Mouse (Mus musculus): ENCODE data around the gene Pld3.

The Pld3 gene

DNA sequence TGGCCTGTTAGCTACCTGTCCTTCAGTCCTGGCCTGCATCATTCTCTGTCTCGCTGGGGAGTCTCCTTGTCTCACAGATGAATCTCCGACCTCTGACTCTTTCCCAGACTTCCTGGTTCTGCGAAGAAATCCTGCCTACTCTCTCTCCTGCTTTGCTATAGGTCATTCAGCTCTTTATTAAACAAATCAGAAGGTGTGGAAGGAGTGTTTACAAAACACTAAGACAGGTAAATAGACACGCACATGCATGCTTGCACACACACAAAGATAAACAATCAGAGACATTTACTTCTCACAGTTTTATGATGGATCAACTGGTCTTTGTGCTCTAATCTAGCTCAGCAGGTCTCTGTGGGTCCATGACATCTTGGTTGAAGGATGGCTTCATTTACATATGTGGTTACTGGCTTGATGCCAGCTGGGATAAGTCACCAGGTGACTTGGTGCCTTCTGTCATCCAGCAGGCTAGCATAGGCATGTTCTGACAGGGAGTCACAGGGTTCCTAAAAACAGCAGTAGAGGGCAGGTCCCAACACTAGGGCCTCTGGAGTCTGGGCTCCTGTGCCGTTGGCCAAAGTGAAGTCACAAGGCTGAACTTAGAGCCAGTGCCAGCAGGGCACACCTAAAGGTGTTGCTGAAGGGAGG is 16.7 kb upstream of the Pld3 start:
- no peak for DNase-seq (ENCODE audit: low spot score in 2 of 2)

DNA sequence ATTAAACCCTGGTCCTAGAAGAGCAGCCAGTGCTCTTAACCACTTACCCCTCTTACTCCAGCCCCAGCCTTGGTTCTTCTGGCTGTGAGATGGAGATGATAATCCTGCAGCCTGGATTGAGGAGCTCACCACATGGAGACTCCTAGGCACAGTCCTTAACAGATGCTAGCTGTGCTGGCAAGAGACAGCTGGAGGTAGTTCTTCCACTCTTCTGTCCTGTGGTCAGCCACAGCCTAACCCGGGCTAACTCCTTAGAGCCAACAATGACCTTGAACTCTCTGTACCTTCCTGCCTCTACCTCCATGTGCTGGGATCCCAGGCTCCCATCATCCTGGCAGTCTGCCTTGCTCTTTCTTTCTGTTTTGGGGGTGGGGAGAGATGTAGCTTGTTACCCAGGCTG is 8.0 kb upstream of the Pld3 start:
- no peak for DNase-seq (ENCODE audit: low spot score in 2 of 2)

DNA sequence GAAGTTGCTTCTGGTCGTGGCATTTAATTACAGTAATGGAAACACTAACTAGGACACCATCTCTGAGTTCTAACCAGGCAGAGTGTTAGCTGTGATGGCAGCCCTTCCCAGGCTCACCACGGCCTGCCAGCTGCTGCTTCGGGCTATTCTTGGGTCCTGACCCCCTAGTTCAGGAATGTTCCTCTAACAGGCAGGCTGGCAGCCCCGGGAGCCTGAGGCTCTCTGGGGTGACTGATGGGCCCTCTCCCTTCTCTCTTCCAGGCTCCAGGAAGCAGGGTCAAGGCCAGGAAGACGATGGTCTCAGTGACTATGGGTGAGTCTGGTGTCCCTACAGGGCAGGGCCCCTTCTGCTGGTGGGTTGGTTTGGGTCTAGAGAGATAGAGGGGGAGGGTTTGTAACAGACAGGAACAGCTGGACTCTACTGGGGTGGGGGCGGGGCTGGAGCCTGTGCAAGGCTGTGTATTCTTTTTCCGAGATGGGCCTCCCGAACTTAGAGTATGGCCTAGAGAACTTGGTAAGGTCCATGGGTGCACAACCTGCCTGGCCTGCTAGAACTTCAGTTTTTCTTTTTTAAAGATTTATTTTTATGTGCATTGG is 7.4 kb upstream of the Pld3 start:
- no peak for DNase-seq (ENCODE audit: low spot score in 2 of 2)

DNA sequence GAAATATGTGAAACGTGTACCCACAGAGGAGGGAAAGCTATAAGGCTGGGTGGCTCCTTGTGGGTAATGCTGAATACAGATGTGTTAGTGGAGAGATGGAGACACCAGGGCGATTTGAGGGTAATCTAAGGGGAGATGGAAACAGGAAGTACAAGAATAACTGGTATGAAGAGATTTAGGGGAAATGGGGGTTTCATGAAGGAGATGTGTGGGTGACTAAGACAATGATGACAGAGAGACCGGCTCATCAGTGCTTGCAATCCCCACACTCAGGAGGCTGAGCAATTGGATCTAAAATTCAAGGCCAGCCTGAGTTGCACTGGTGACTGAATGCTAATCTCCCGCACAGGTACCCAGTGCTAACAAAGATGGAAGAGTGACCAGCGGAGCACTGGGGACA is 948 bp downstream of the Pld3 start:
- no peak for DNase-seq (ENCODE audit: low spot score in 2 of 2)

DNA sequence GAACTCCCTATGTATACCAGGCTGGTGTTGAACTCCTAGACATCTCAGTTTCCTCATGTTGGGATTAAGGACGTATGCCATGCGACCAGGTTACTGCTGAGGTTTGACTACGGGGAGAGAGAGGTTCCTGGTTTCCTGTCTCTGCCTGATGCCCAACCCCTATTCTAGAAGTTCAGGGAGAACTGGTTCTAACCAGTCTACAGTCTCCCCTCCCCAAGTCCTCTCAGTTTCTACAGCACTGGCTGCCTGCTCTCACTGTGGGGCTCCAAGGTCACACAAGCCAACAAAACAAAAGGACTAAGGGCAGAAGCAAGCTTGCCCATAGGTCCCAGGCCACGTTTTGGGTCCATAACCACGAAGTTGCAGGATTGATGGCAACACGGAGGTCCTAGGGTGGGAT is 3.4 kb downstream of the Pld3 start:
- DNase-seq (ENCODE audit: low spot score in 2 of 2) = no peak

DNA sequence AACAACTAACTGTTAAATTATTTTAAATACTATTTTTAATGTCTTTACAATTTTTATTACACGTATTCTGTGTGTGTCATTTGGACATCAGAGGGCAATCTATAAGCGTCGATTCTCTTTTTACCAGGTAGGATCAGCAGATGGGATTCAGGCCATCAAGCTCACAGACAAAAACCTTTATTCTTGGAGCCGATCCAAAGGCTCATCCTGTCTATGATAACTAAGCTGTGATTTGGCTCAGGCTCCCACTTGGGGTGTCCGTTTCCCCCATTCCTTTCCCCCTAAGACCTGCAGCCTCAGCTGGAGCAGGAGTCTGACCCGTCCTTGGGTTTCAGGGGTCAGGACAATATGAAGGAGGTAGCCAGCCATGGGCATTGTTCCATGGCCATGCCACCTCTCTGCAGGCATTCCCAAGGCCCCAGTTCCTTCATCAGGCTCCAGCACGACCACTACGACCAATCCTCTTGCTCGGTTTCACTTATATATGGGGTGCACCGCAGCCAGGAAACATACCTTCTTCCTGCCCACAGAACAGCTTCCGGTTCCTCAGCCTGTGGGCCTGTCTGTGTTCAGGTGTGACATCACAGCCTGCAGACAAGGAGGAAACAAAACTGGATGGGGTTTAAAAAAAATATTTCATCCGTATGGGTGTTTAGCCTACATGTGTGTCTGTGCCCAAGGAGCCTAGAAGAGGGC is 8.2 kb downstream of the Pld3 start:
- peak; percentile 74 to 82 for DNase-seq (ENCODE audit: low spot score in 2 of 2)

DNA sequence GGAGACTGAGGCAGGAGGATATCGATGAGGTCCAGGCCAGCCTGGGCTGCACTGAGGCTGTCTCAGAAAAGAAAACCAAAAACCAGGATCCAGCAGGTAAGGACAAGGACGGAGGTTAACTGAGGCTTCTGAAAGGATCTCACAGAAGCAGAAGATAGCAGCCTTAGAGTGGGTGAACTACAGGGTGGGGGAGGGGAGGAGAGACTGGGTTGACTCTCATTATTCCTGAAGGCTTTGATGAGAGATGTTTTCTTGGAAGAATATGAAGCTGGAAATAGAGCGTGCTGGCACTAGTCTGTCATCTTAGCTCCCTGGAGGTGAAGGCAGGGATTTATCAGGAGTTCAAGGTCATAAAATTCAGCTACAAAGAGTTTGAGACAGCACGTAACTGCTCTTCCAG is 9.2 kb downstream of the Pld3 start:
- no peak for DNase-seq (ENCODE audit: low spot score in 2 of 2)

DNA sequence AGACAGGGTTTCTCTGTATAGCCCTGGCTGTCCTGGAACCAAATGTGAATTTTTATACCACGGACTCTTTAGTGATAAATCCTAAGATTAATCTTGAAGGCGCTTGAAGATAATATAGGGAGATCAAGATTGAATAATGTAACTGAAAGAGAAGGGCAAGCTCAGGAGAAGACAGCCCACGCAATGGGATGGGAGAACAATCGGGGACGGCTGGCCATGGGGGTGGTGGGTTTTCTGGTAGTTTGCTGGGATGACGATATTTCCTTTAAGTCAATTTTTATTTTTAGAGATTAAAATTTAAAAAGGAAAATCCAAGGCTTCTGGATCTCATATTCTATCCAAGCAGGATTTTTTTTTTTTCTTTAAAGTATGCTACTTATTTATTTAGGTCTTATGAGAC is 10.0 kb downstream of the Pld3 start:
- DNase-seq (ENCODE audit: low spot score in 2 of 2) = no peak

DNA sequence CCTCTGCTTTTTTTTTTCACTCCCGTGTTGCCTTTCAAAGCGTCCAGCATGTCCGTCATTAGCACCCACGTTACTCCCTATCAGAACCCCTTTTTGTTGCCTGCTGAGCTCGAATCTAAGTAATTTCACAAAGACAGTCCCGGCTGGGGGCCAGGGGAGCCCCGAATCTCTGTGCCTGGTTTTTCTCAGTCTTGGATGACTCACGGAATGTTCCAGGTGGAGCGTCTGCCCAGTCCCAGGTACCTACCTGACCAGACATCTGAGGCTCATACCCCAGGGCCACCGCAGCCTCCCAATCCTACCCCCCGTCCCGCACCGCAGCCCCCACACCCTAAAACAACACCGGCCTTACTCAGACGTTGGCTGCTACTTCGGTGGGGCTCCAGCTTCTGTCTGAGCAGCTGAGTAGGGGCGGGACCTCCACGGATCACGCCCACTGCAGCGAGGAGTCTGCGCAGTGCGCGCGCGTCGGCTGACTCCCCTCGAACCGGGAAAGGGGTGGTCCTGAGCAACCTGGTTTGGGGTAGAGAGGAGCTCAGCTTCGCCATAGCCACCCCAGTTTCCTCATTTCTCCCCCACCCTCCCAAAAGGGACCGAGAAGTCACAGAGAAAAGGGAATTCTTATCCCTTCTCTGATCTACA is 10.5 kb downstream of the Pld3 start:
- peak; percentile 73 to 80 for DNase-seq (ENCODE audit: low spot score in 2 of 2)

DNA sequence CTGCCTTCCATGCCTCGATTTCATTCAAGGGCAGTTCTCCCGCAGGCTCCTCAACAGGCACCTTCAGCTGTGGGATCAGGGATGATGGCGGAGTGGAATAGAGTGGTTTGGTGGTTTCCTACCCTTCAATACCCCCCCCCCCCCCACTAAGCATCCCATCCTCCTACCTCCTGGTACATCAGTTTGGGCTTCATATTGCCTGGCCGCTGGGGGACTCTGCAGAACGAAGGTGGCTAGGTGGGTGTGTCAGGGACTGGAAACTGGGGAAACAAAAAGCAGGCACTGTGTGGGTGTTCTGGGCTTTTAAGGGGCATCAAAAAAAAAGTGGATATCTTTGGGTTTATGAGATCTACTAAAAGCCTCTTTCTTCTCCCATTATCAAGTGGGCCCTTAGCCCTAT is 11.1 kb downstream of the Pld3 start:
- DNase-seq (ENCODE audit: low spot score in 2 of 2) = no peak

DNA sequence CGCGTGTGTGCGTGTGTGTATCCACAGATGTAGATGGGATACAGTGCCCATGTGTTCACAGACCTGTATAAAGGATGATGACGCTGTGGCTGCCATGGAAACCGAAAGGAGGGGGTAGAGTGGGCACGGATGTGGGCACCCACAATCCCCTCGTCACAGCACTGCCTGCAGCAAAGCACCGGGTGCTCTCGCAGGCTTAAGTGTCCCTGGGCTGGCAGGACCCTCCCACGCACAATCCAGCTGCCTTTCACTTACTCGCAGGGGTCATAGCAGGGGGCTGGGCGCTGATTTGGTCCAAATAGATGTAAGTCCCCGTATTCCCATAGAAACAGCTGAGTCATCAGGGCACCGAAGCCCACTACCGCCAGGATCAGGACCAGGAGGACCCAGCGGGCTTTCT is 11.6 kb downstream of the Pld3 start:
- DNase-seq (ENCODE audit: low spot score in 2 of 2) = peak; percentile 90 to 93

DNA sequence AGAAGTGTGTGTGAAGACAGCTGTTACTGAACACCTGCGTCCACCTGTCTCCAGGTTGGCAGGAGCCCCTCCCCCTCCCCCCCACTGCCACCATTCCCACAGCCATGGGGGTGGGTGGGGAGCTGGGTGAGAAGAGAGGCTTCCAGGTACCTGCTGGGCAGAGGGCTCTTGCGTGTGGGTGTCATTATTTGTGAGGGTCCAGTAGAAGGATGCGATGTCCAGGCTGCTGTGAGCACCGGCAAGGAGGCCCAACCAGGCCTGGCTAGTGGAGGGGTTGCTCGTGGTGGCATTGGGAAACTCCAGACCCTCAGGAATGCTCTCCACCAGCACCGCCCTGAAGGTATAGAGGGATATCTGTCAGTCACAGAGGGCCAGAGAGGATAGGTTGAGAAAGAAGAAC is 12.1 kb downstream of the Pld3 start:
- no peak for DNase-seq (ENCODE audit: low spot score in 2 of 2)

DNA sequence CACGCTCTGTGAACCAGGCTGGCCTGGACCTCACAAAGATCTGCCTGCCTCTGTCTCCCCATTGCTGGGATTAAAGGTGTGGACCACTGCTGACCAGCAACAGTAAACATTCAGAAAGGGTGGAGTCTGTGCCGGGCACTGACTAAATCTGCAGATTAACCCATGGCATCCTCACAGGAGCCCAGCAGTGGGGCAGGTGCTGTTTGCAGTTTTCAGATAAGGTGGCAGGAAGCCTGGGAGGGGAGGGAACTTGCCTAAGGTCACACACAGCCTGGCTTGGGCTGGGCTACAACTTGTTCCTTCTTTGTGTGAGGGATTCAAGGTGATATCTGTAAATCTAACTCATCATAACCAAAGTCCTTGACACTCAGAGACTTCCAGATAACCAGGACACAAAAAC is 12.5 kb downstream of the Pld3 start:
- no peak for DNase-seq (ENCODE audit: low spot score in 2 of 2)

DNA sequence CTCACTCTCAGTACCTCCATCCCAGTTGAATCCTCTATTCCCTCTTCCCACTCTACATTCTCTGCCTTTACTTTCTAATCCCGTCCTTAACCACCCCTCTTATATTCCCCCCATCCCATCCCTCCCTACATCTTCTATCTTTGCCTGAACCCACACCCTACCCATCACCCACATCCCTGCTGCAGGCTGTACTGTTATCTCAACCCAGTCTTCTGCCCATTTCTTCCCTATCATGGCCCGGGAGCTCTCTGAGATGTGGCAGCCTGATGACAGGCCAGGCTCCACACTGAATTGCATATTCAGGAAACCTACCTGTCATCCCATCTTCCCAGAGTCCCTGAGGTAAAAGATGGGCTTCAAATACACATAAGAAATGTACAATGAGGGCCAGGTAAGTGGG is 14.2 kb downstream of the Pld3 start:
- DNase-seq (ENCODE audit: low spot score in 2 of 2) = no peak

DNA sequence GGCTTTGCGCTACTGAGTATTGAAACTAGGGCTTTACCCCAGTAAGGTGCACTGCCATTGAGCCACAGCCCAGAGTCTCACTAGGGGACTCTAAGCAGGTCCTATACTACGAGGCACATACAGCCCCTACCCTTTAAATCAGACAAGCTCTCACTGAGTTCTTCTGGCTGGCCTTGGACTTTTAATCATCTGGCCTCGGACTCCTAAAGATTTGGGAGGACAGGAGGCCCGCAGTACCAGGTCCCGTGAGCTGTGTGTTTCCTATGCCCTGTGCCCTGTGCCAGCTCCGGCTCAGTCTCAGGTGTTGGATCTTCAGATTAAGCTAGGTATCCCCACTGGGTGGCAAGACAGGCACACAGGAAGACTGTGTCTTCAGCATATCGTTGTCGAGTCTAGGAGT is 15.0 kb downstream of the Pld3 start:
- DNase-seq (ENCODE audit: low spot score in 2 of 2) = no peak

DNA sequence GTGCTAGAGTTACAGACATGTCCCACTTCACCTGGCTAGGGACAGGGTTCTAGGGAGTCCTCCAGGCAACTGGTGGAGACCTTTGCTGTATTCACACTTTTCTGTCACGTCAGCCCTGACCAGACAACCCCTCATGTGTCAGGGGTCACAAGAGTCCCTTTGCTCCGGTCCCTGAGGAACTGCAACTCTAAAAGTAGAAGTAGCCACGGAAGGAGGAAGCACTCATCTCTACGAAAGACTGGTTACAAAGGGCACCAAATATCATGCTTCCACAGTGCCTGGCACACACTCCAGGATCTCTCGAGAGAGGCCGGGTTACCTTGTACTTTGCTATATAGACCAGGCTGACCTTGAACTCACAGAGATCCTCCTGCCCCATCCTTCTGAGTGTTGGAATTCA is 16.4 kb downstream of the Pld3 start:
- no peak for DNase-seq (ENCODE audit: low spot score in 2 of 2)

DNA sequence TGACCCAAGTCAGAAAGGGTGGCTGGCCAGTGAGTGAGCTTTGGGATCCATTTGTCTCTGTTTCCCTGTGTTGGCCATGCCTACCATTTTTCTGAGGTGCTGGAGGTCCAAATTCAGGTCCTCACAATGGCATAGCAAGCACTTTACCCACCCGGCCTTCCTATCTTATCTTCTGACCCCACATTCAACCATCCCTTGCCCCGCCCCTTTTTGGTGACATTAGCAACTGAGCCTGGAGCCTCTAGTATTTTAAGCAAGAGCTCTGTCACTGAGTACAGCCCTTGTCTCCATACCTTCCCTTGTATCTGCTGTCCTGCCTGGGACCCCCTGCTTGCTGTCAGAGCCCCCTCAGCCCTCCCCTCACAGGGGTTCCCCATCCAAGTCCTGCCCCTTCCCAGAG is 17.6 kb downstream of the Pld3 start:
- DNase-seq (ENCODE audit: low spot score in 2 of 2) = no peak

DNA sequence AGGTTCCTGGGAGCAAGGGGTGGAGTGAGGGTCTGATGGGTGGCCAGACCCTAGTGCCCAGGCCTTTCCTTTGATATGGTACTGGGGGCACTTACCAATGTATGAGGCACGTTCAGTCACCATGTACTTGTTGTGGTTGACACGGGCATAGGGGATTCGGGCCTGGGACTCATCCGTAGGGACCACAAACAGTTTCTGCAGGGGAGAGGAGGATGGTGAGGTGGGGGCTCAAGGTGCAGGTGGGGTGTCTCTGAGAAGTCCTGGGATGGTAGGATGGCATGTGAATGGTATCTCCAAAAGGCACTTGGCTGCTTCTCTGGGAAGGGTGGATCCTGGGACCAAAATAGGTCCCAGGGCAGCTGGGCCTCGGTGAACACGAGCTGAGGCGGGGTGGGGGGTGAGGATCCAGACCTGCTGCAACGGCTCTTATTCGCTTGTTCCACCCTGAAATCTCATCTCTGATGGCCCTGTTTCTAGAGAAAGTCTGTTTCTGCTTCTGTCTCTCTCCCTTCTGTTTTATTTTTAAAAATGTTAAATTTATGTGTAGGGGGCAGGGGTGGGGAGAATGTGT is 20.5 kb downstream of the Pld3 start:
- DNase-seq (ENCODE audit: low spot score in 2 of 2) = no peak

DNA sequence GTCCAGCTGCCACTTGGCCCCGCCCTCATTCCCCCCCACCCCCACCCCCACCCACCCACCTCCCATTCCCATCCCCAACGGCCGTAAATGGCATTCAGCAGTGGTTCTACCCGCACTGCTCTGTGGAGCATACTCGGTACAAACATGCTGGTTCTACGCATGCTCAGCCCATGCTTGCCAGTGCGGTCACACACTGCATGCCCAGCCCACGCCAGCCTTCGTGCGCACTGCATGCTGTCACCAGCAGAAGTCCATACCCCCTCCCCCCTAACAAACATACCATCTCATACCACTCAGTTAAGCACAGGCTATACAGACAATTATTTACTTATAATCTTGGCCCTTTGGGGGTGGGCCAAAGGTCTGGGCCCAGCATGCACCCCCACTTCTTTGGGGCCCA is 21.3 kb downstream of the Pld3 start:
- no peak for DNase-seq (ENCODE audit: low spot score in 2 of 2)

DNA sequence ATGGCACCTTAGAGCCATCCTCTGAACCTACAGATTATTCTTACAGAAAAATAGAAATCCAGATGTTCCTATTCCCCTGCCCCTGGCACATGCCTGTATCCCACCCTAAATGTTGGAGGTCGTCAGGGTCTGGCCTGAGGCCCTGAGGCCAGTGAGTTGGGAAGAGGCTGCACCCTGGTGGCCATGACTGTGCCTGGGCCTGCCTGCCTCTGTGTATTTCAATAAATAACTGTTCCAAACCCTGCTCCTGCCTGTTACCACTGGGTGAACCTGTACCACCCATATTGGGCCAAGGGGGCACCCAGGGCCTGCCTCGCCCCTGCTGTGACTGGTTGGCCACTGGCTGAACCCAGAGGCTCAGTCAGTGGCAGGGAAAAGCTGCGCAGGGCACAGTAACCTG is 22.1 kb downstream of the Pld3 start:
- no peak for DNase-seq (ENCODE audit: low spot score in 2 of 2)

DNA sequence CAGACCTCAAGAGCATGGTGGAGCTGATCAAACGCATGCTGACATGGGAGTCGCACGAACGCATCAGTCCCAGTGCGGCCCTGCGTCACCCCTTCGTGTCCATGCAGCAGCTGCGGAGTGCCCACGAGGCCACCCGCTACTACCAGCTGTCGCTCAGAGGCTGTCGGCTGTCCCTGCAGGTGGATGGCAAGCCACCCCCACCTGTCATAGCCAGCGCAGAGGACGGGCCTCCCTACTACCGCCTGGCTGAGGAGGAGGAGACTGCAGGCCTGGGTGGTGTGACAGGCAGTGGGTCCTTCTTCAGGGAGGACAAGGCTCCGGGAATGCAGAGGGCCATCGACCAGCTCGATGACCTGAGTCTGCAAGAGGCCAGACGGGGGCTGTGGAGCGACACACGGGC is 23.9 kb downstream of the Pld3 start:
- DNase-seq (ENCODE audit: low spot score in 2 of 2) = no peak

DNA sequence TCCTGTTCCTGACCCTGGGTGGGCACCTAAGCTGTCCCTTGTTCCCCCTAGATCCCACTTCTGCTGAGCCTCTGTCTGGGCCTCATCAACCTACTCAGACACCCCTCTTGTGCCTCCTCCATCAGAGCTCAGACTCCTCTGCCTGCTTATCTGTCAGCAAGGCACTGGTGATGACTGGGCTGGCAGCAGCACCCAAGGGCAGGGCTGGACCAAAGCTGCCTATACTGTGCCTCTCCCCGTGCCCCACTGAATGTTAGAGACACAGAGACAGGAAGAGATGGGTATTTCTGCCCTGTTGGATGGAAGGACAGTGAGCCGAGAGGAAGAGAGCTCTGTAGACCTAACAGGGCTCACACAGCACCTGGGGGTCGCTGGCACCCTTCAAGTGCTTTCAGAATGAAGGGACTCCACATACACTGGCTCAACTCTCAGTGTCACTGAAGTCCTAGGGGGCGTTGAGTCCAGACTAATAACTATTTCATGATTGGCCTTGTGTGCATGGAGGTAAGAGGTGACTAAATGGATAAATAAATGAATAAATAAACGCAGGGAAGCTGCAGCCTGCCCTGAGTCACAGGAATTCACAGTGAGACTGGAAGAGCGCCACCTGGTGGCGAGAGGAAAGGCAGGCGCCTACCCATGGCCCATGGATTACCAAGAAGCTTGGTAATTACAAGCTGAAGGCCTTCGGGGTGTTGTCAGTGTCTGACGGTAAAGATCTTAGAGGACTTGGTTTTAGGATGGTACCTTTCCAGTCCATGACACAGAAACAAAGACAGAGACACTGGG is 26.8 kb downstream of the Pld3 start:
- peak; percentile 52 to 70 for DNase-seq (ENCODE audit: low spot score in 2 of 2)
